Mouse (Mus musculus): ENCODE results near the gene Setd3.
A peak's percentile ranks its signal among the peaks of the same experiment; 100 is the strongest.

The Setd3 gene

DNA sequence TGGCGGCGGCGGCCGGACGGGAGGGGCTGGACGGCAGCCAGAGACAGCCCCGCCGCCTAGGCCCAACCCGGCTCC is at the start of gene Setd3:
TSS of gene Setd3 (minus strand) at position 69 of the 75 bp plus-strand sequence.
- DNase-seq (ENCODE audit: low spot score), result no peak

DNA sequence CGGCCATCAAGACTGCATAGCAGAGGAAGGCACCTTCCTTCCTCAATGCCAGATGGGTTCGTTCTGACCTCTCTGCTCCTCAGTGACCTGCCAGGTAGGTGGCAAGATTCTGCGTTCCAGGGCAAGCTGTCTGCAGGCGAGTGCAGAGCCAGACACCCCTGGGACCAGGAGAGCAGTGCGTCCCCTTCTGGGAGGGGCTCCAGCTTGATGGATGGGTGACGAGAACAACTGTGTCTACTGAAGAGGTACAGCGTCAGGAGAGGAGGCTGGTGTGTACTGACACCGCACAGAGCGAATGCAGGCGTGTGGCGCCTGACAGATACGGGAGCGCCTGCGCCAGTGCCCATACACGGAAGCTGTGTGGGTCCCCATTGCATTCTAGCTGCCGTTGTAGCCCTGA is 48.4 kb upstream of the Setd3 start:
- DNase-seq (ENCODE audit: low spot score), result no peak

DNA sequence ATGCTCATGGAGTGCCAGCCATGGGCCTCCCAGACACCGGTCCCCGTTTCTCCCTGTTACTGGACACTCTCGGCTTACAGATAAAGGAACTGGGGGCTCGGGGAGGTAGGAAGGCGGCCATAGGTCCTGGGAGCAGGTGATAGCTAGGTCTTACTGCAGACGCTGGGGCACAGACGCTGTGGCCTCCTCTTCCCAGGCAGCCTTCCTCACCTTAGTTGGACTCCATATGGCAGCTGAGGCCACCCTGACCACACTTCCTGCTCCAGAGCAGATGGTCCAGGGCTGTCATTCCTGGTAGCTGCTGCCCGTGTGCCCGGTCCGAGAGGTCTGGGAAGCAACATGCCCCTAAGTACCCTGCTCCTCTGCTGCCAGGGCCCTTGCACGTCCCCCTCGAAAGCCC is 47.8 kb upstream of the Setd3 start:
- DNase-seq (ENCODE audit: low spot score), result no peak

DNA sequence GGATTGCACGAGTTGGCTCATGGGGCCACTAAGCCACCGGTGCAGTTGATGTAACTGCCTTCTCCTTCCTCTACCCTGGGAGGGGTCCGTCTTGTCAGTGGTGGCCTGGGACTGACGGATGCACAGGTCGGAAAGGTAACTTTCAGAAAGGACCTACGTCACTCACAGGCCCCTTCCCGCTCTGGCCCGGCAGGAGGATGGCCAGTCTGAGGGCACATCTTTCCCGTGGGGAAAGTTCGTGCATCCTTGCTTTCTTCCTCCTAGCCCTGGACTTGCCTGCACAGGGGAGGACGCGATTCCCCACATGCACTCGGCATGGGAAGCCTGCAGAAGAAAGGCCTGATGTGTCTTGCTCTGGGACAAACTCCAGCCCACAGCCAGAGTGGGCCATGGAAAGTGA is 47.1 kb upstream of the Setd3 start:
- DNase-seq (ENCODE audit: low spot score), result no peak

DNA sequence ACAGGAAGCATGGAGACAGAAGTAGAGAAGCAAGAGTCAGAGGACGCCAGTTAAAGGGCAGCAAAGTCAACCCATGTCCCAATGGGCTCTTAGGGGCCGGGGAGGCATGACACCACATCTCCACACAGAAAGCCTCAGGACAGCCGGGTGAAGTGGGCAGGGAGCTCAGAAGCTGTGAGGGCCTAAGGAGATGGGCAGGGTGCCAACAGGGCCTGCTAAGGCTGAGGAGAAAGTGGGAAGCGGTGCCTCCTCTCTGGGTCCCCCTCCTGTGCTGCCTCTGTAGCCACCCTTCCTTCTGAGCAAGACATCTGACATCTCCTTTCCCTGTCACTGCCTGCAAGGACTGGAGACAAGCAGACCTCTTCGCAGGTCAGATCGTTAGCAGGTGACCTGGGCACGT is 46.7 kb upstream of the Setd3 start:
- no peak for DNase-seq (ENCODE audit: low spot score)

DNA sequence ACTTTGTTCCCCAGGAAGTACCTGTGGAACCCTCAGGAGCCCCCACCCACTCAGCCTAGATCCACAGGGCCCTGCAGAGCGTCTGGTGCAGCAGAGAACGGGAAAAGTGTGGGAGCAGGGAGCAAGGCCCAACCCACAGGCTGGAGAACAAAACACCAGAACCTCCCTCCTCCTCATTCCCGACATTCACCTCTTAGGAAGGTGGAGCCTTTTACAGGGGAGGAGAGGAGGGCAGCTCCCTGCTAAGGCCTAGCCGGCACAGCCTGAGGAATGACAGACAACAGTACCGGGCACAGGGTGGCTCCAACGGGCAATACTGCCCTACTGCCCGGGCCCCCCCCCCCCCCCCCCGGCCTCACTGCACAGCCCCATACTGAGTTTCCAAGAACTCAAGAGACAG is 44.2 kb upstream of the Setd3 start:
- no peak for DNase-seq (ENCODE audit: low spot score)

DNA sequence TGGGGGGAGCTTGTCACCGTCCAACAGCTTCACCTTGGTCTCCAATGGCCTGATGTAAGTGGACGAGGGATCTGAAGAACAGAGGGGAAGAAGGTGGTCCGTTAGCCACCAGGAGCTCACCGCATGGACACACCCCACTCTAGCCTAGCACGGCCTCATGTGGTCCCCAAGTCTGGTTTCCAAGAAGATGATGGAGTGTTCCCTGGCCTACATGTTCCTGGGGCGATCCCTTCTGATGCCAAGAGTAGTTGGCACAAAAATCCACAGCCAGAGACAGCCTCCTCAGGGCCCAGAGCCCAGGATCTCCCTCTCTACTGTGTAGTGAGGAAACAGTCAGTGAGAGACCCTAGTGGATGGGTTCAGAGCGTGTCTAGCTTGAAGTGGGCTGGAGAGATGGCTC is 42.6 kb upstream of the Setd3 start:
- DNase-seq (ENCODE audit: low spot score), result no peak

DNA sequence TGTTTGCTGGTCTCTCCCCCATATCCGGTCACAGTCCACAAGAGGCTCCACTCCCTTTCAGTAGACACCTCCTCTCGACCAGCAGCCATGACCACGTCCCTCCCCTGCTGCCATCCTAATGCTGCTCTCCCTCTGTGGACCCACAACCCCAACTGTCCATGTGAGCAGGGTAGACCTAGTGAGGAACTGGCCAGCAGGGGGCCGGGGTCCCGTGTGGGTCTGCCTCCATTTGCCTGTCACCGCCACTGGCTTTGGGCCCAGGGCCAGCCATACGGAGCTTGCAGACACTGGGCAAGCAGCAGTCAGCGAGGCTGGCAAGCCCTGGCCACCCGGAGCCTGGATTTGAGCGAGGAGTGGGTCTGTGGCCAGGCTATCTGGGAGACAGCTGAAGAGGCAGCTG is 42.1 kb upstream of the Setd3 start:
- no peak for DNase-seq (ENCODE audit: low spot score)

DNA sequence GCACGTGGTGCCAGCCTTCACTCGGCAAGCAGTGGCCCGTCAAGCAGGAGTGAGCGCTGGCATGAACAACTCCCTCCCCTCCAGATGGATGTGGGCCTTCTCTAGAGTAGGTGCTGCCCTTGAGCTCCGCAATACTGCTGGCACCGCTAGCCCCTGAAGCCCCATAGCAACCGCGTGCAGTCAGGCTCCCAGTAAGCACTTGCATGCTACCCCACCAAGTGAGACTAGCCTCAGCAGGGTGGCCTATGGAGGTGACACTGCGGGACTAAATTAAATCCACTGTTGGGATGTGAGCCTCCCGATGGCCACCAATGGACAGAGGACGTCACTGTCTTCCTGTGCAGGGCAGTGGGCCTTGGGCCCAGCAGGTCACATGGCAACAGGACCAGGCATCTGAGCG is 41.5 kb upstream of the Setd3 start:
- DNase-seq (ENCODE audit: low spot score), result no peak

DNA sequence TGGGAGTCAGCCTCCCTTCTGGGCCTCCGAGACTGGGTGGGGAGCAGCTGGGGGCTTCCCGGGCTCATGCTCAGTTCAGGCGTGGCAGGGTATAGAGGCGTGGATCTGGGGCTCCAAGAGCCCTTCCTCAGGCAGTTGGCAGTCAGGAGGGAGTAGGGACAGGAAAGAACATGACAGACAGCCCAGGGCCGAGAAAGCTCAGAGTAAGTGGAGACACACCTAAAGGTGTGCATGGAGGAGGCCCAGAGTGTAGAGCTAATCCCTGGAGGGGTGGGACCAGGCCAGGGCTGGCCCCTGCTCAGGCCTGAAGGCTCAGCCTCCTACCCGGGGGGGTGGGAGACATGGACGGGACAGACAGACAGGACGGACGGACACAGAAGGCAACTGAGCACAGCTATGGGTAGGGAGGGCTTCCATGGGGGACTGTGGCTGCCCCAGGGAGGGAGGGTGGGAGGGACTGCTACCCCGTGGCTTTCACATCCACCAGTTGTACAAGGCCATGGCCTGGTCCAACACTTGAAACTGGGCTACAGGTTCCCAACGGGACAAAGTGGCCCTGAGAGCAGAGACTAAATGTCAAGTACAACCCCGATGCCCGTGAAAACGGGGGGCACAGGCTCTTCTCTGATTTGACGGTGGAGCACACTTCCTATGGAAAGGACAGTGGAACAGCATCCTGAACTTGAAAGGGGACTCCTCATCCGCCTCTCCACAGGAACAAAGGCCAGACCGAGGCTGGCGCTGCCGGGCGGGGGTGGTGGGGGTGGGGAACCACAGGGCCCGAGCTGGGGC is 40.9 kb upstream of the Setd3 start:
- DNase-seq (ENCODE audit: low spot score), result no peak

DNA sequence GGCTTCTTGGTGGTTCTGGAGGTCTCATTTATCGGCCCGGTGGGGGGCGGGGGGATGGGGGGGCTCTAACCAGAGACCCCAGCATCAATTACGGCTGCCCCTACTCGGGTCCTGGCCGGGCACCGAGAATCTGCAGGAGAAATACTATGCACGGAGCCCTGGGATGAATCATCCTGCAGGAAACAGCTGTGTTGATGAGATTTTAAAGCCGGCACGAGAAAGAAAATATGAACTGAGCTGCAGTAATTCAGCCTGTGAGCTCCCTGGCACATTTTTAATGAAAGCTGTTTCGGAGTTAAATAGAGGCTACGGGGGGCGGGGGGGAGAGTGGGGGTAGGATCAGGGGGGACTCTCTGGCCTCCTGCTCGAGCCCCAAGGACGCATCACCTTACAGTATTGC is 40.0 kb upstream of the Setd3 start:
- no peak for DNase-seq (ENCODE audit: low spot score)

DNA sequence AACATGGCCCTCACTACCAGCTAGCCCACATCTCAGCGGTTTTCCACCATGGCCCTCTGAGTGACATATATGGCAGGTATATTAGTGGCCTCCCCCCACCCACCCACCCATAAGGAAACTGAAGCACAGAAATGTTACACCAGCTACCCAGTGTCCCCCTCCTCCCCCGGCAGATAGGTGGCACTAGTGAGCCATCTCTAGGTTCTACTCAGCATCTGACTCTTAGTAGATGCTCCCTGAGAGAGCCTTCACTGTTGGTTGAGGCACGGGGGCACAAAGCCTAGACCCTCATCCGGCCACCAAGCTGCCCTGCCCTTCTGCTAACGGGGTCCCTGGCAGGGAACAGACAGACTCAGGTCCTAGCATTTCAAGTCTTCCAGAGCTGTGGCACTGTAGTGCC is 38.5 kb upstream of the Setd3 start:
- DNase-seq (ENCODE audit: low spot score), result no peak

DNA sequence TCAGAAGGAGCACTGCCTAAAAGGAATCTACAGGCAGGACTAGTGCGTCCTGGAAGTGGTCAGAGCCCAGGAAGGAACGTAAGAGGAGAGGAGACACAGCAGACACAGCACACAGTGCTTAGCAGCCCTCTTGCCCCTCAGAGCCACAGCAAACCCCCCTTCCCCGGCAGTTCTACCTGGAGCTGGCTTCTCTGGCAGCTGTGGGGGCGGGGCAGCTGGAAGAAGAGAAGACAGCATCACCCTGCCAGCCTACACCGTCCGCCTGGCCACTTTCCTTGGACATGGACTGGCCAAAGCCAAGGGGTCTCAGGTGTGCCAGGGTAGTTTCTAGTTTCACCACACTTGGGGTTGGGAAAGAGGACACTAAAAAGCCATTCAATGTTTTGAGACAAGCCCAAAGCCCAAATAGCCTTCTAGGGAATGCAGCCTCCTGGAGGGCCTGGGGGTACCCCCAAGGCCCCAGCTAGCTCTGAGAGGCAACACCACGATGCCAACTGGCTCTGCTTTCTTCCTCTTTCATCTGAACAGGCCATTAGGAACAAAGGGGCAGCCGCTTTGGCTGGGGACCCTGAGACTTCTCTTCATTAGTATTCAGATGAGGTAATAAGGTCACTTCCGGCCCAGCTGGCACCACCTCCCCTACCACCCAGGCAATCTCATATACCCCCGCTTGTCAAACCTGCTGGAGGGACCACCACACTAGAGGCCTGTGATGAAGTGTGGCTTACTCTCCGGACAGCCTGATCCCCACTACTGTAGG is 37.7 kb upstream of the Setd3 start:
- no peak for DNase-seq (ENCODE audit: low spot score)

DNA sequence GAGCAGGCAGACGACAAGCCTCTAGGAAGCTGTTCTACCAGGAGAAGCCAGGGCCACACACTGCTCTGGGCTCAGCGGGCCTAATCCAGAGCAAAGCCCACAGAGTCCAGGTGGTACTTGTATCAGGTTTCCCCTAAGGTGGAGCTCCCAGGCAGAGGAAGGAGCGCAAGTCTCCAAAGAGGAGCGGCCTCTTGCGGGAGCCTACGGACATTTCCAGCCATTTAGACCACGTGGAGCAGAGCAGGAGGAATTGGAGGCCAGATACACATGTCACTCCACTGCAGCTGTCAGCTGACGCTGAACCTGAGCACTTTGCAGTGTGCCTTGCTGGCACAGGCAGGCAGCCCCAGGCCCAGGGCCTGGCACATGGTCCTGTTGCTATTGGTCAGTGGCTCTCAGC is 36.0 kb upstream of the Setd3 start:
- DNase-seq (ENCODE audit: low spot score), result no peak

DNA sequence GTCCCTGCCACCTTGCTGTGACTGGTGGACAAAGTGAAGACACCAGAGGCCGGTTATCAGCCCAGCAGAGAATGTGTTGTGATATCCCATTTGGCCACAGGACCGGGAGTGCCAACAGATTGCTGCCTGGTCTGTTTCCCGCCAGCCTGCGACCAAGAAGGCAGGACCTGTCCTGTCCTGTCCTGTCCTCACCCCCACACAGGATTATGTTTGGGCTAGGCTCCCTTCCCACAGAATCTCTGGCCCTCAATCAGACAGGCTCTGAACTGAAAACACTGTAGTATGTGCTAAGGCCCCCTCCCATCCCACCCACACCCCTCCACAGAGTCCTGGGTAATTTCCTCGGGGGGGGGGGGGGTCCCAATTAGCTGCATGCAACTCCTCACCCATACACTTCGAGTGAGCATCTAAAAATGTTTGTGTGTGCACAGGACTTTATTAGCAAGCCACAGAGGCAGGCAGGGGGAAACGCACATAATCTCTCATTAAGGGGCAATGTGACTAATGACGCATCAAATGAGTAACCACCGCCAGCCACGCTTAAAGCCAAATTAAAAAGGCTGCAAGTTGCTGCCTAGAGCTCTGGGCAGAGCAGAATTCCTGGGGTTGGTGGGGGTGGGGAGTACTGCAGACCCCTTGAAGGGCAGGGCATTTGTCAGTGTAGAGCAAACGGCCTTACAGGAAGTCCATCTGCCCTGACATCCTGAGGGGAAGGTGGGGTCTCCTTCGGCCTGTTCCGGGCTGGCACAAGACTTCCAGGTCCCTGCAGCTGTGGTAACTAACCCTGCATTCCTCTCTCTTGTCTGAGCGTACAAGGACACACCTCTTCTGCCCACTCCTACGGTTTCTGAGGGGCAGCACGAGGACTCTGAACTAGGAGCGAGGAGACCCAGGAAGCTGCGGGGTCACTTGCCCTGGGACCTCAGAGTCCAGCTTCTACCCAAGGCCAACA is 34.3 kb upstream of the Setd3 start:
- peak; percentile 38 for DNase-seq (ENCODE audit: low spot score)

DNA sequence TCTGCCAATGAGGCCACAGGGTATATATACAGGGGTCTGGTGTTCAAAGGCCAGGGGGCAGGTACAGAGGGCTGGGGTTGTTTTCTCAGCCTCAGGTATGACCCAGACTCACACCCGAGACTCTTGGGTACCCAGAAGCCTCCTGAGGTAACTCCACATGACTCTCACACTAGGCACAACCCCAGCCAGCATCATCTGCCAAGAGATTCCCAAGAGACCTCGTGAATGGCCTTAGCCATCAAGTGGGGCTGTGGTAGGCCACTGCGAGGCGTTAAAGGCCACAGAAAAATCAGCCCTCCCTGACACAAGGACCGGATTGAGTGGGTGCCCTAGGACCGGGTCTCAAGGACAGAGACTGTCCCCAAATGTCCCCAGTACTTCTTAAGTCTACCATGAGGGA is 33.4 kb upstream of the Setd3 start:
- no peak for DNase-seq (ENCODE audit: low spot score)

DNA sequence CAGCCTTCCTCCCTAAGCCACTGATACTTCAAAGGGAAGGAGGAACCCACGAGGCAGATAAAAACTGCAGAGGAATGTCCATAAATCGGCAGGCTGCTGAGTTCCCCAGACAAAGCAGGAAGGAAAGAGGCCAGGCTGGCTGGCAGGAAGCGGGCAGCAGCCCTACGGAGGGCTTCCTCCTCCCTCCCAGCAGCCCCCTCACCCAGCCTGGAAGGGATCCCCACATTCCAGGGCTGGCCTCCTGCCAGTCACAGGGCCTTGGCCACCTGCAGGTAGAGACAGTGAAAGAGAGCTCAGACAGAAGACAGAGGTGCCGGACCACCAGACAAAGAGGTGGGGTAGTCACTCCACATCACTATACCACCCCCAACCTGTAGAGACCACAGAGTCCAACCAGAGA is 33.0 kb upstream of the Setd3 start:
- no peak for DNase-seq (ENCODE audit: low spot score)

DNA sequence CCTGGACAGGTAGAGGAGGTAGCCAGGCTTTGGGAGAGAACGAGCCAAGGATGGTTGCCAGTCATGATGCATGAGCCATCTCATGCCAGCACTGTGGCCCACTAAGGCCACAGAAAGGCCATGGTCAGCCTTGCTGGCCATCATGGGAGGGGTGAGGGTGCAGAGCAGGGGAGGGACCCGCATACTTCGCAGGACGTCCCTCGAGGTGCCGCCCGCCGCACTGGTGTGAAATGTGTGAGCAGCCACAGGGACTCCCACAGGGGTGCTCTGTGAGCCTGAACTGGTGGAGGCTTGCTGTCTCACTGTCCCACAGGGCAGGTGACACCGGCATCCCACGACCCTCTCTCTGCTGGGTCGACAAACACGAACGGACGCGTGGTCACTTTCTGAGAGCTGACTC is 31.5 kb upstream of the Setd3 start:
- no peak for DNase-seq (ENCODE audit: low spot score)

DNA sequence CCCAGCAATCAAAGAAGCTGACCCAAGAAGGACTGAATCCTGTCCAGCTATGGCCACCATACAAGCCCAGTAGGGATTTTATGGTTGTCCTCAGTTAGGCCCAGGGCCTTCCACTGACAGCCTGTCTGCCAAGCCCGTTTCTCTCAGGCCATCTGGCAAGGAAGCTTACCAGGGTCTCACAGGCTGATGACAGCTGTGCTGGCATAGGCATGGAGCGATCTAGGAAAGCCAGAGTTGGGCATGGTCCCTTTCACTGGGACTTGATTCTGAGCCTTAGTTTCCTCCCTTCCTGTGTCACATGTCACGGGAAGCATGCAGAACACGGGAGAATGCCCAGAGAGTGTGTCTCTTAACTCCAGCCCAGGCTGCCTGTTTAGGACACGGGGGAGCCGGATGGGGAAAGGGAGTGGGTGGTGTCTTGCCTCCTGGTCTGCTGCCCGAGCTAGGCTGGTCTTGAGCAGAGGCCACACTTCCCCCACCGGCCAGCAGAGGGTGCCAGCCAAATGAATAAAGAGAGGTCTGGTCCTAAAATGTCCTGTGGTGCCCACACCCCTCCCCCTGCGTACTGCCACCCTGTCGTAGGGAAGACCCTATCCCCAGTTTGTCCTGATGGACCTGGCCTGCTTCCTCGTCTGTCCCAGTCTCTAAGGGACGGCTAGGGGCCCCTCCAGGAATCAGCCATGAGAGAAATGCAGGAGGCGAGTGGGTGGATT is 29.8 kb upstream of the Setd3 start:
- DNase-seq (ENCODE audit: low spot score), result peak; percentile 65

DNA sequence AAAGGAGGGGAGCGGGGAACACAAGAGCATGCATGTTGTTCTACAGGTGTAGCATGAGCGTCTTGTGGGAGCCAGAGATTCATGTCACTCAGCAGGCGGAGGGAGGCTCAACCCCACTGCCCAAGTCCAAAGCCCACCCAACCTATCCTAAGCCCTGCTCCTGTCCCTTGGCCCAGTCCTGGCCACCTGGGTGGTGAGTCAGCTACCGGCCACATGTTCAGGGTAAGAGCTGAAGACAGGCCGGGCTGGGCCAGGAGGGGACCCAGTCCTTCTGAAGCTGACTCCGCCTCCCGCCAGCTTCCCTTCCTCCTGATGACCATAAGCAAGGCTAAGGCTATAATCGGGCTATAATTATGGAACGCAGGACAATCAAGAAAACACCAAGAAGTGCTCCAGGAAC is 29.1 kb upstream of the Setd3 start:
- no peak for DNase-seq (ENCODE audit: low spot score)

DNA sequence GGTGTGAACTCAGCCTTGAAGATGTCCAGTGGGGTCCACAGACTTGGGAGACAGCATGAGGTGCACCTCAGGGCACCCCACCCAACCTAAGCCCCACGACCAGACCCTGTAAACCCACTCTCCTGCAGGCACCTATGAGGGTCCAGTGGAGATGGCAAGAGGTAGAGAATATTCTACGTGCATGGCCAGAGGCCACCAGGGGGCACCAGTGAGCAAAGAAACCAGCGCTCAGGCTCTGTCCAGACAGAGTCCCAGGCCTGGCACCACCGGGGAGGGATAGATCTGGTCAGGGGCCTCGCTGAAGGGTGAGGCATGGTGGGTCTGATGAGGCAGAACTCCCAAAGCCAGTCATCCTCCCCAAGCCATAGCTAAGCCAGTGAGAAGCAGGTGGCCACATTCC is 27.5 kb upstream of the Setd3 start:
- DNase-seq (ENCODE audit: low spot score), result peak; percentile 63

DNA sequence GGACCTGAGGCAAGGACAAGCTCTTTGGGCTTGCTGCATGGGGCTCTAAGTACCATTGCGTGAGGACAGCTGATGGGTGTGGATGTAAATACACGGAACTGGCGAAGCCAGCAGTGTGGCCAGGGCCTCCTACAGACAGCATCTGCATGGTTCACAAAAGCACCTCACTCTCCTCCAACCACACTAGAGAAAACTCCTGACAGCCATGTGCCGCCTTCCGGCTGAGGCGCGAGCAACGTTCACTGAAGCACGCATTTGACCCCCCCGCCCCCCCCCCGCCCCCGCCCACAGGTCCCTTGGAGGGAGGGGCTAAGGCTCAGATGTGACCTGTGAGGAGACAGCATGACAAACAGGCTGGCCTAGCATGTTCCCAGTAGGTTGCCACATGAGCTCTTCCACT is 25.9 kb upstream of the Setd3 start:
- no peak for DNase-seq (ENCODE audit: low spot score)

DNA sequence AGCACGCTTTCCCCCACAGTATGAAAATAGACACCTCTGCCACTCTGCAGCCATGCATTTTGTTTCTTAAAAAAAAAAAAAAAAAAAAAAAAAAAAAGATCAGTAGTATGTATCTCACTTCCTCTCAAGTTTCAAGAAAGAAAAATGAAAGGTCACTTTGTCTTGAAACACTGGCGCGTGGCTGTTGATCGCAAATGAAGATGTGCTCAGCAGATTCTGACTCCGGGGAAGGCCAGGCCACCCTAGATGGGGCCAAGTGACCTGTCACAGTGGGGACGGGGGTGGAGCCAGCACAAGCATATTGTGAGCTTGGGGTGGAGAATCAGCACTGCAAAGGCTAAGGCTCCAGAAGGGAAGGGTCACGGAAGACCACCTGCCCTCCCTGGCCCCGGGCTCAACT is 24.8 kb upstream of the Setd3 start:
- no peak for DNase-seq (ENCODE audit: low spot score)
